Mouse (Mus musculus) G1E (cell line): ENCODE data around the gene Mtif3. TPM values are rescaled to one million over a fixed set of nuclear protein-coding genes. Genes with fewer than 3 reads are reported as not detected.
A peak's percentile ranks its signal among the peaks of the same experiment; 100 is the strongest.

Experiments used
- ATAC-seq: 2 replicates; pipeline ENCODE4 v1.8.0; 2016; ENCODE audit warnings: mild to moderate bottlenecking; ENCODE audit not compliant: insufficient number of reproducible peaks, poor library complexity, low FRiP score, severe bottlenecking; ENCODE audit errors: extremely low read depth
- DNase-seq: peaks from one replicate; pipeline ENCODE4 v3.0.0; 2012; ENCODE audit warnings: low spot score
- H3K27me3 ChIP-seq: 2 replicates; pipeline ENCODE4 v1.6.1; 2012; ENCODE audit warnings: mild to moderate bottlenecking, low read length, inconsistent platforms; ENCODE audit not compliant: insufficient read depth
- H3K36me3 ChIP-seq: replicated peaks from 2 replicates; pipeline ENCODE3; 2012; ENCODE audit warnings: mild to moderate bottlenecking, inconsistent platforms
- H3K4me1 ChIP-seq: 2 replicates; pipeline ENCODE4 v1.6.1; 2012; ENCODE audit warnings: low read depth, low read length, inconsistent platforms, mixed read lengths; ENCODE audit not compliant: insufficient read depth
- H3K4me3 ChIP-seq: 2 replicates; pipeline ENCODE4 v1.5.1; 2012; ENCODE audit warnings: low read depth, mild to moderate bottlenecking, inconsistent platforms, low read length, moderate library complexity, mixed read lengths
- H3K9me3 ChIP-seq: replicated peaks from 2 replicates; pipeline ENCODE4 v1.6.1; 2012; ENCODE audit warnings: inconsistent platforms
- CTCF ChIP-seq: IDR thresholded peaks from 2 replicates; pipeline ENCODE4 v1.5.1; 2012; ENCODE audit warnings: low read depth, low read length, inconsistent platforms, mixed read lengths
- GATA1 ChIP-seq: IDR thresholded peaks from 2 replicates; pipeline ENCODE4 v1.6.1; 2012; ENCODE audit warnings: borderline replicate concordance, low read length, inconsistent platforms, mixed read lengths
- GATA2 ChIP-seq: IDR thresholded peaks from 2 replicates; pipeline ENCODE4 v1.6.1; 2012; ENCODE audit warnings: low read depth, low read length, inconsistent platforms, borderline replicate concordance
- POLR2AphosphoS5 ChIP-seq: IDR thresholded peaks from 2 replicates; pipeline ENCODE4 v1.6.1; 2012; ENCODE audit warnings: low read depth, low read length, inconsistent platforms; ENCODE audit not compliant: insufficient replicate concordance
- TAL1 ChIP-seq: conservative IDR thresholded peaks from 2 replicates; pipeline ENCODE4 v1.6.1; 2012; ENCODE audit warnings: low read depth, low read length, inconsistent platforms, mixed read lengths
- polyA plus RNA-seq: library from polyadenylated mRNA; stranded (reverse); fragments of >175 nt; gene quantifications from 2 replicates; pipeline ENCODE4 v1.2.3, GENCODE M21; 2012
- total RNA-seq, 2 experiments: library from RNA; stranded (forward) in 1 of 2; stranded (reverse) in 1 of 2; fragments of 200-1000 nt in 1 of 2; fragments of >200 nt in 1 of 2; fragmentation: Nextera tagmentation in 1 of 2; gene quantifications; 2 replicates each; pipeline ENCODE4 v1.2.3; 2014 to 2017

Mtif3 gene
- total and polyA plus RNA-seq, 3 experiments = 7.6 to 28.9 (median 14.4) TPM

DNA sequence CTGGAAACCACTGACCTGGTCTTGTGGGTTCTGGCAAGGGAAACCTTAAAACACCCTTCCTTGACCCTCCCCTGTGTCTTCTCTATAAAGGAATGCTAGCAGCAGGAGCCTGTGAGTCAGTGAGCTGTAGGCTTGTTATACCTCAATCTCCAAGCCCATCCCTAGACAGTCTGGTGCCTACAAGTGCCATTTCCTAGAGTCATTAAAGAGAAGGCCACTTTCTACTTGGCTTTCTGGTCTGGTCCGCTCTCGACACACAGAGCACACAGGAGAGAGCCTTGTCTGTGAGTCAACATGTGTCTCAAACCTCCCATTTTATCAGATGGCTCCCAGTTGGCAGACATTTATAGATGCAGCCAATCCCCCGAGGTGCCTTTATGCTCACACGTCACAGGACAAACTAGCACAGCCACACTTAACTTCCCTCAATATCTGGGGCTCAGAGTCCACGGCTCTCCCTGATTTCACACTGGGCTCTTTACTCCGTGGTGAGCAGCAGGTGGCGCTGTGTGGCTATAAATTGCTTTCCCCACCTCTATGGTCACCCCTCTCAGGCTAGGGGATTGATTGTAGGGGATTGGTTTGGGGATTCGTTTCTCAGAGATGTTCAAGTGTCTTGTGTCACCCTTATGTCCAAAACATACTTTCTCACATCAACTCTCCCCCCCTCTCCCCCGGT, 49.4 kb downstream of the Mtif3 start:
- H3K4me3 ChIP-seq = no peak overlapping the region
- ATAC-seq = 0 out of 2 replicates have a peak, but pooled peaks have one; percentile 40
- no peaks in the 10 kb centered on the region for H3K4me1 ChIP-seq
- no peaks in the 10 kb centered on the region for H3K36me3 ChIP-seq
- peak; percentile 46 for DNase-seq
- no peak for TF ChIP-seq GATA2
- peak; percentile 54 for TF ChIP-seq CTCF
- H3K27me3 ChIP-seq = peaks cover 18% of the 10 kb centered on the region
- no peaks in the 10 kb centered on the region for H3K9me3 ChIP-seq

- ATAC-seq (no peak), DNase-seq (no peak)
- Histone ChIP-seq H3K9me3 (no peaks in the 10 kb centered on the region), H3K36me3 (no peaks in the 10 kb centered on the region), H3K4me3 (no peak overlapping the region), H3K27me3 (peaks cover 18% of the 10 kb centered on the region), H3K4me1 (no peaks in the 10 kb centered on the region)
- TF ChIP-seq GATA1 (no peak), CTCF (no peak), GATA2 (no peak), TAL1 (no peak), POLR2AphosphoS5 (no peak)
These were observed 50.2 kb downstream of the Mtif3 start for GRCm38 (mm10) chr5:146913355-146913754.

- no peaks in the 10 kb centered on the region for H3K4me1 ChIP-seq
- H3K4me3 ChIP-seq = no peak overlapping the region
- DNase-seq (no peak), ATAC-seq (no peak)
- no peaks in the 10 kb centered on the region for H3K36me3 ChIP-seq
- no peak for TF ChIP-seq GATA1
- no peak for TF ChIP-seq CTCF
- TF ChIP-seq POLR2AphosphoS5 = no peak
- no peak for TF ChIP-seq TAL1
- no peak for TF ChIP-seq GATA2
- H3K9me3 ChIP-seq = no peaks in the 10 kb centered on the region
- peaks cover 28% of the 10 kb centered on the region for H3K27me3 ChIP-seq
These were observed 51.4 kb downstream of the Mtif3 start for GRCm38 (mm10) chr5:146912206-146912605.

DNA sequence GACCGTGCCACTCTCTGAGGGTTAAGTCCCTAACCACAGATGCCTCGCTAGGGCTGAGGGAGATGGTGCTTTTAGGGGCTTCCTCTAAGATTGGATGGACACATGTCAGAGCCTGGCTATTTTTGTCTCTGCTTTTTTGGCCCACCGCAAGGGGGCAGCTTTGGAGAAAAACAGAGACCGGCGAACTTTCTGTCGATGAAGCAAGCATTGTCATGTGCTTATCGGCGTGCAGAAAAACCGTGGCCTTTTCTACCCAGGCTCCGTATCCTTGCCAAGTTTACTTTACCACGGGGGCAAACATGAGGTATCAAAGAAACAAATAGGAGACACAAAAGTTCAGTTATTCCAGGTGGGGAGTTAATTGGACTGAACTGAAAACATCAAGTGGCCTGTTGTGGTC, 55.0 kb downstream of the Mtif3 start:
- no peak overlapping the region for H3K4me3 ChIP-seq
- no peaks in the 10 kb centered on the region for H3K36me3 ChIP-seq
- peaks cover 21% of the 10 kb centered on the region for H3K4me1 ChIP-seq
- H3K27me3 ChIP-seq = peaks cover 24% of the 10 kb centered on the region
- ATAC-seq = no peak
- DNase-seq = no peak
- H3K9me3 ChIP-seq = no peaks in the 10 kb centered on the region
- TF ChIP-seq TAL1 = no peak
- TF ChIP-seq GATA2 = no peak
- no peak for TF ChIP-seq CTCF
- no peak for TF ChIP-seq GATA1
- TF ChIP-seq POLR2AphosphoS5 = no peak

DNA sequence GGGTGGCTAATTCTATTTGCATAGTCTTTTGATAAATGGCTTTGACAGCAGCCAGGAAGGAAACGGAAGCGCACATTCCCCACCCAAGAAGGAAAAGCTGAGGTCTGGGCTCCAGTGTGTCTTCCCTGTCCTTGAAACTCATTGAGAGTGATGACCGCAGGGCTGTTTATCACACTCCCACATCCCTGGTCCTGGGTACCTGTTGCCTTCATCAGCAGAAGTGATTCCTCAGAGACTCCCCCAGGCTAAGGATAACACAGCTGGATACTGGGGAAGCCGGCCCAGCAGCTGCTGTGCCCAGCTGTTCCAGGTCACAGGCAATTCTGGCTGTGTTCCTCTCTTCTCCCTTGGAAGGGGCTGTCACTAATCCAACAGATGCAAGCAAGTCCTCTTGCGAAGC, 56.1 kb downstream of the Mtif3 start:
- no peaks in the 10 kb centered on the region for H3K9me3 ChIP-seq
- H3K4me1 ChIP-seq = peaks cover 25% of the 10 kb centered on the region
- no peak overlapping the region for H3K4me3 ChIP-seq
- DNase-seq (no peak), ATAC-seq (no peak)
- TF ChIP-seq POLR2AphosphoS5 (no peak), CTCF (no peak), TAL1 (no peak), GATA2 (no peak), GATA1 (no peak)
- peaks cover 21% of the 10 kb centered on the region; the same call in 1 of the 2 replicates for H3K27me3 ChIP-seq
- no peaks in the 10 kb centered on the region for H3K36me3 ChIP-seq

- H3K36me3 ChIP-seq = no peaks in the 10 kb centered on the region
- peaks cover 25% of the 10 kb centered on the region for H3K4me1 ChIP-seq
- no peak overlapping the region; the same call in 1 of the 2 replicates for H3K4me3 ChIP-seq
- peaks cover 10% of the 10 kb centered on the region; the same call in 1 of the 2 replicates for H3K27me3 ChIP-seq
- peak; percentile 63 for DNase-seq
- TF ChIP-seq TAL1 (no peak), CTCF (peak; percentile 76)
- no peaks in the 10 kb centered on the region for H3K9me3 ChIP-seq
- no peak for ATAC-seq
These were observed 58.0 kb downstream of the Mtif3 start for GRCm38 (mm10) chr5:146905486-146906172.
